Mouse (Mus musculus) yolk sac, embryonic 10.5 days (tissue): ENCODE data around the gene Mctp1.
"Not testable (repeated sequence)": the region's sequence is repeated elsewhere in the genome, so short reads cannot be mapped to it uniquely, and the experiment has no call there.

ENCODE experiments used
- DNase-seq: peaks from one replicate; pipeline ENCODE4 v3.0.0-alpha.2; 2017; ENCODE audit warnings: low spot score

The Mctp1 gene

DNA sequence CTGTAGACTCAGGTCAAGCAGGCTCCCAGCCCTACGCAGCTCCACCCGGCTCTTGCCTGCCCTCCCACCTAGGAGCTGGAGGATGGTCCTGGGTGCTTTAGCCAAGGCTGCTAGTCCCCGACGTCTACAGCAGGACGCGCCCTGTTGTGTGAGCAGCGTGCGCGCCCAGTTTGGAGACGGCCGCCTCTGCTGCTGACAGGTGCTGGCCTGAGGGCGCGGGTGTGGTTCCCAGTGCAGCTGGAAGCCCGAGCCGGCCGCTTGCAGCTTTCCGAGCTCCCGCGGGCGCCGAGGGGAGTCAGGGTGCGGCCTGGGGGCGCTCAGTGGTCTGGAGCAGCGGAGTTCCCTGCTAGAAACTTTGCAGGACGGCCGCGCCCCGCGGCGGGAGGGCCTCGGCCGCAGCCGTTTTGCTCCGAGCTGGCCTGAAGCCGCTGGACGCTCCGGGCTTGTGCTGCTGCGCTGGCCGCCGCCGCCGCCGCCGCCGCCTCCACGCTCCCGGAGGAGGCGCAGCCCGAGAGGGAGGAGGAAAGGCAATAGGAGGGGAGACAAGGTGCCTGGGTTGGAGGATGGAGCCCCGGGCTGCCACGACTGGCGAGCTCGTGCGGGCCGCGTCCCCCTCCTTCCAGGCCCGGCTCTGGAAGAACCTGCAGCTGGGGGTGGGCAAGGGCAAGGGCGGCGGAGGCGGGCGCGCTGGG, at the start of gene Mctp1:
Mctp1 (plus strand) TSS at position 564 of the 692 bp plus-strand sequence.
- peak; percentile 78 for DNase-seq

DNA sequence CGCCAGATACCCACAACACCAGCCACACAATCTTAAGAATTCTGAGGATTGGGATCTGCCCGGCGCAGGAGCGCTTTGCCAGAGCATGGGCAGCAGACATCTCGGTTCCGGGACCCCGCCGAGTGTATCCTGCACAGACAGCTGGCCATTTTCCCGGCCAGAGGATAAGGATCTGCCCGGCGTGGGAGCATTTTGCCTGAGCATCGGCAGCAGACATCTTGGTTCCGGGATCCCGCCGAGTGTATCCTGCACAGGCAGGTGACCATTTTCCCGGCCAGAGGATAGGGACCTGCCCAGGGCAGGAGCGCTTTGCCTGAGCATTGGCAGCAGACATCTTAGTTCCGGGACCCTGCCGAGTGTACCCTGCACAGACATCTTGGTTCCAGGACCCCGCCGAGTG, 38.4 kb upstream of the Mctp1 start:
- not testable (repeated sequence) for DNase-seq

DNA sequence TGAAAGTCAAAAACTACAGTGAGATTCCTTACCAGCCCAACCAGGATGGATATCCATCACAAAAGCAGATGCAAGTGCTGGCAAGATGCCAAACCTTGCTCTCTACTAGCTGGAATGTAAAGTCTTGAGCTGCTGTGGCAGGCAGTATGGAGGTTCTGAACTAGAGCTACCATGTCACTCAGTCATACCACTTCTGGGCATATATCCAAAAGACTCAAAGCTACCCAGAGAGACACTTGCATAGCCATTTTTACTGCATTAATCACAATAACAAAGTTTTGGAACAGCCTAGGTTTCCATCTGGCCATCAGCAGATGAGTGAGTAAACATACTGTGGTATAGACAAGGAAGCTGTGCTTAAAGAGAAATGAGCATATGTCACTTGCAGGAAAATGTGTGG, 25.6 kb upstream of the Mctp1 start:
- no peak for DNase-seq

DNA sequence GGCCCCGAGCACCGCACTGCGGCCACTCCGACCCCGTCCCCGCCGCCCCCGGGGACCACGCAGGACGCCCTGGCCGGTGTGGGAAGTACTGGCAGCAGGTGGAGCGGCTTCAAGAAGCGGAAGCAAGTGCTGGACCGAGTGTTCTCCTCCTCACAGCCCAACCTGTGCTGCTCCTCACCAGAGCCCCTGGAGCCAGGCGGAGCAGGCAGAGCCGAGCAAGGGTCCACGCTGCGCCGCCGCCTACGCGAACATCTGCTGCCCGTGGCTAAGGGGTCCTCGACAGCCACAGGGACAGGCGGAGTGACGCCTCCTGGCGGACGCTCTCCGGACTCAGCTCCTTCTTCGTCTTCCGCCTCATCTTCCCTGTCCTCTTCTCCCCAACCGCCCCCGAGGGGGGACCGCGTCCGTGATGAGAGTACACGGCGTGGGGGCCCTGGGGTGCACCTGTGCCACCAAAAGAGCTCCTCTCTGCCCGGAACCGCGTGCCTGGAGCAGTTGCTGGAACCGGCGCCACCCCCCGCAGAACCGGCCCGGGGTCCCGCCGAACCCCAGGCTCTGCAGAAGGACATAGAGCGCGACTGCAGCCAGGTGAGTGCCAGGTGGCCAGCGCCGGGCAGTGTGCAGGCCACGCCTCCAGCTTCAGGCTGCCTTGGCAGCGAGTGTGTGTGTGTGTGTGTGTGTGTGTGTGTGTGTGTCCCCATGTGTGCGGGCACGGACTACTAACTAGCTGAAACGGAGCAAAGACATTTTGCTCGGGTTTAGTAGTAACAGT, 515 bp downstream of the Mctp1 start:
- DNase-seq, result no peak

DNA sequence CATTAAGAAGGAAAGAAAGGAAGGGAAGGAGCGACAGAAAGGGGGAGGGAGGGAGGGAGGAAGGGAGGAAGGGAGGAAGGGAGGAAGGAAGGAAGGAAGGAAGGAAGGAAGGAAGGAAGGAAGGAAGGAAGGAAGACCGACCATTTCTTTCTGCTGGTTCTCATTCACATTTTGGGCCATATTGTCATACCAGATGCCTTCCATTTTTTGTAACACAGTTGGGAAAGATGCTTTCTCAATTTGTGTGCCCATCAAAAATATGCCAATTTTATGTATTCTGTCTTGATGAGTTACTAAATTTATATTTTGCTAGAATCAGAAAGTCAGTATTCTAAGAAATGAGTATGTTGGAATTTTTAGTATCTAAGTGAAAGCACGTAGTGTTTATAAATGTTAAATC, 4.3 kb downstream of the Mctp1 start:
- DNase-seq, result no peak

DNA sequence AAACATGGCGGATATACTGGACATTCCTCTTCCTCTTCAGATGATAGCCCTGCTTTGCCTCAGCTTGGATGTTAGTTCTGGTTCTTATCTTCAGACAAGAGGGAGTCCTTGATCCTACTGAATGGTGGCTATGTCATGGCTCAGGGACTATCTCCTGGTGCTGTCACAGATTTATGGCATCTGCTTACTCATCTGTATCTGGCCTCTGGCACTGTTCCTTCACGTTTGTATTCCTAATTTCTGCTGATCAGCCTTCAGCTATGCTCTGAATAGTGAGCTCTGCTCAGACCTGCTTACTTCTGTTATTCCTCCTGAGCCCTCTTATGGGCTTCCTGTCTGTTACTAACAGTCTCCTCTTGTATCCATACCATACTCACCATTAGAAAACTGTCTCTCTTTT, 7.6 kb downstream of the Mctp1 start:
- DNase-seq, result no peak

DNA sequence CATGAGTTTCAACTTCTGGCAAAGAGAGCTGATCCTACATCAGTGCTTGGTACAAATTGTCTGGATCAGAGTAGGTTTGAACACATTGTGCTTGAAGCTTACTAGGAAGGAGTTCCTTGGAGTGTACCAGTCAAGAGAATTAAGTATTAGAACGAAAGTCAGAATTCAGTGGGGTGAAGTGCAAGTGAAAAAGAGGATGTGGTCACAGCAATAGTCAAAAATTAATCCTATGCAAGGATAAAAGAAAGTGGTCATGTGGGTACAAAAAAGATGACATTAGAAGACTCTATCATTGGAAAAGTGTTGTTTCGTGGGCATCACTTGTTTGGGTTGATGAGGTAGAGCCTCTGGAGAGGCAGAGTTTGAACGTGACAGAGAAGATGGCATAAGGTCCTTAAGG, 8.8 kb downstream of the Mctp1 start:
- DNase-seq, result no peak

DNA sequence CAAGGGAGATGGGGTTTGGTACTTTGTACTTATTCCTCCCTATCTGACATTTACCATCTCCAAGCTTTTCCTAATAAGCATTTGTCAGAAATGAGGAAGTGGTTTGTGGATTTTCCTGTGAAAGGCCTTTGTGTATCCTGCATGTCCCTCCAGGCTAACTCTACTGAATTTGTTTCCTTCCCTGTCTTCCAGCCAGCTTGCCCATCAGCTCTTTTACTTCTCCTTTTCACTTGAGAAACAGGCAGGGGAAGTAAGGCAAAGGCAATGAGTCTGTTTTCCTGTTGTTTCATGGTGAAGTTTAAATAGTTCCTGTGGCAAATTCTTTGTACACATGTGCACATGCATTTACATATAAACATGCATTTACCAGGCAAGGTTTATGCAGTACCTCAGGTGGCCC, 11.6 kb downstream of the Mctp1 start:
- no peak for DNase-seq

DNA sequence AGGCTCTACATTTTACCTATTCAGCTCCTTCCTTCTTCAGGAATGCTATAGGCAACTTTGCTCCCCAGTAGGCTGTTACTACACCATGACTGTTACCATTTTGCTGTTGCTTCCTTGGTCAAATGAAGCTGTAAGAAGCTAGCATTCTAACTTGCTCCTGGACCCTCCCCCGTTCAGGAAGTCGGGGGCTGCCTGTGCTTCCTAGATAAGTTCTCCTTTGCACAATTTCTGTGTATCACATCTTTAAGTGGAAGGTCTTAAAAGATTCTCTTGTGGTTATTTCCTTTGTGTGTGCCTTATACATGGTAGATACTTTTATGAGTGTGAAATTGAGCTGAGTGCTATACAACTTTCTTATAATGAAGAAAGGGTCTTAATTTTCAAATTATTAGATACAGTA, 25.0 kb downstream of the Mctp1 start:
- no peak for DNase-seq

DNA sequence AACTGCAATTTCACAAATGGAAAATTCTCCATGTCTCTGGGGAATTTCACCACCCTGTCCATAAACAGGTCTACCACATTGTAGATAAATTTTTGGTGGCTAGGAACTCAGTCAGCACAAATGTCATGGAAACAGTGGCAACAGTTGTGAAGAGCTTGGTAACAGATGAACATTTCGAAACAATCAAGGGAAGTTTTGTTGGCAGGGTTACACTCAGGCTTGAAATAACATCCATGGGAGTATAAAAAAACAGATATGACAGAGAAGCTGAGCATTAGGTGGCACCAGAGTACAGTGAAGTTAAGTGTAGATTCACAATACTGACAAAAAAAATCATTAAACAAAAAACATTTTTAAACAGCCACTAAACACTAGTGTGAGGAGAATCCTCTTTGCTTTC, 26.3 kb downstream of the Mctp1 start:
- no peak for DNase-seq

DNA sequence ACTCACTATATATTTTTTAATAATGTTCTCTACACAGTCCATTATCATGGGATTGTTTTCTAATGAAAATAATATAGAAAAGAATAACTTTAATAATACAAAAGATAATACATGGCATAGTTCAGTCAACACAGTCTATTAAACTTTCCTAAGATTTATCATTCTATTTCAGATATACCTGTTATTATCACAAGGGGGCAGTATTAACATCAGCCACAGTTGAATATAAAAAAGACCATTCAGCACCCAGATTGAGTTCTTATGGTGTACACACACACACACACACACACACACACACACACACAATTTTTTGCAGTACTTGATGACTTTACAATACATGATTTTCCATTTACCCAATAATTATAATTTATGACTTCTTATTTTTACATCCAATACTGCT, 31.0 kb downstream of the Mctp1 start:
- DNase-seq, result no peak

DNA sequence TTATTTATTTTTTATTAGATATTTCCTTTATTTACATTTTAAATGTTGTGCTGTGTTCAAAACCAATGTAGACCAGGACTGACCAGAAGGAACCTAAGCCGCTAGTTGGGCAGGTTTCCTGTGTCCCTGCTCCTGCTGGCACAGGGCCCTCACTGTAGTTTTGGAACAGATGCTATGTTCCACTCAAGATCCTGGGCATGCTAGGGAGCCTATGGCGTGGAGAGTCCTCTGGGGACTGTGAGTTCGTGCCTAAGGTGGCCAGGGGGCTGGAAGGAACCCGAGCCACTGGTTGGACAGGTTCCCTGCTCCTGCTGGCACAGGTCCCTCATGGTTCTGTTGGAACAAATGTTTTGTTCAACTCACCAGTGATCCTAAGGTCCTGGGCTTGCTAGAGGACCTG, 35.8 kb downstream of the Mctp1 start:
- no peak for DNase-seq

DNA sequence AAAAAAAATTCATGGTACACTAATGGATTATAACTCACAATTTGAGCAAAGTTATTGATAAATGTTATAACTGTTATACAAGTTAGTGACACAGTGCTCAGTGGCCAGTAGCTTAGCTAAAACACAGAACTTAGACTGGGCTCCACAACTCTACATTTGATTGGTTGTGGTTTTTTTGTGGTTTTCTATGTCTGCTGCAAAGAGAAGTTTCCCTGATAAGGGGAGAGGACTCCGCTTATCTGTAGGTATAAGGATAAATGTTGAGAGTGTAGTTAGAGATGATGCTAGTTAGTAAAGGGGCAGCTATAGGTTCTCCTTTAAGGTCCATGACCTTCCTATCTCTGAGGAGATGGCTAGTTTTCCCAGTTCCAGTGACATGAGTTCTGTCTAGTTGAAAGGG, 36.7 kb downstream of the Mctp1 start:
- no peak for DNase-seq

DNA sequence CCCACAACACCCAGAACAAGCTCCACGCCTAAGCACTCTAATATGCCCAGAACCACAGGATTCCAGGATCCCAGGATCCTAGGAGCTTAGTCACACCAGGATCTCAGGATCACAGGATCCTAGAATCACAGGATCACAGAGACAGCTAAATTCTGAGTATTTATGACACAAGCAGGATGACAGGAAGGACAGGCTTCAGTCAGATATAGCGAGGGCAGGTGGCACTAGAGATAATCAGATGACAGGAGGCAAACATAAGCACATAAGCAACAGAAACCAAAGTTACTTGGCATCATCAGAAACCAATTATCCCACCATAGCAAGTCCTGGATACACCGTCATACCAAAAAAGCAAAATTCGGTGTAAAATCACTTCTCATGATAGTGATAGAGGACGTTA, 37.8 kb downstream of the Mctp1 start:
- no peak for DNase-seq

DNA sequence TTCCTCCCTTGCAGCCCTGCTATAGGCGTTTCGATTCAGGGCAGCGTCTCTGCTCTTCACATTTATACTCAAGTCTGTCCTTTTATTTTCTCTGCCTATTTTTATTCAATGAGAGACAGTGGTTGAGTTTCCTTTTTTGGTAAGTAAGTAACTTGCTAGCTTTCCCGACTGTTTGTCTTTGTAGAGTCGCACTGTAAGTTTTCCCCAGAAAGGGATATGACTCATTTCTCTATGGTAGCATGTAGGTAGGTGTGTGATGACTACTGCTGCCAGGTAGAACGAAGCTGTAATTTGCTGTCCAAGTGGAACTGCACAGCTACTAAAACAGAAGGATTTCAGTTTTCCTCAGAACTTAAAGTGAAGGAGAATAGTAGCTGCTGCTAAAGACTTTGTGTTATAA, 45.1 kb downstream of the Mctp1 start:
- DNase-seq, result no peak

DNA sequence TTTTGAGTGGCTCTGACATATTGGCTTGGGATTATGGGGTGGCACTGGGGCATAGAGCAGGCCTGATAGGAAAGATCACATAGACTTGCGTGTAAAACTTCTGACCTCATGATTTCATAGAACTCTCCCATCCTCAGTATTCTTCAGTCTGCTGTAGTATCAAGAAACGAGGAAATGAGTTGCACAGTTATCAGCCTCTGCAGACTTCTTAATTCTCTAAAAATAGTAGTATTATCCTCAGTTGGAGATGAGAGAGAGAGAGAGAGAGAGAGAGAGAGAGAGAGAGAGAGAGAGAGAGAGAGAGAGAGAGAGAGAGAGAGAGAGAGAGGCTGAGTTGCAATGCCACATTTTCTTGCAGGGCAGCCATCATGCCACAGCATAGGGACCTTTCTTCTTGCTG, 45.6 kb downstream of the Mctp1 start:
- DNase-seq, result no peak

DNA sequence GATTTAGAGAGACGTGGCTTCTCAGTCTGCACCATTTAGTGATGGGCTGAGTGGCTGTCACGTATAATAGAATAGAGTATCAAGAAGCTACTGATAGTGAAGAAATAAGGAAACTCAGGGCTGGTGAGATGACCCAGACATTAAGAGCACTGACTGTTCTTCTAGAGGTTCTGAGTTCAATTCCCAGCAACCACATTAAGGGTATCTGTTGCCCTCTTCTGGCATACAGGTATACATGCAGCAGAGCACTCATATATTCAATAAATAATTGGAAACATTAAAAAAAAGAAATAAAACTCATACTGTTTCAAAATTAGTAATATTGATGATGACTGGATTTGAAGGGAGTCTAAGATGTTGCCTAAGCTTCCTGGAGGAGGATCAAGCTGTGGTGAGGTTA, 47.6 kb downstream of the Mctp1 start:
- DNase-seq, result no peak

DNA sequence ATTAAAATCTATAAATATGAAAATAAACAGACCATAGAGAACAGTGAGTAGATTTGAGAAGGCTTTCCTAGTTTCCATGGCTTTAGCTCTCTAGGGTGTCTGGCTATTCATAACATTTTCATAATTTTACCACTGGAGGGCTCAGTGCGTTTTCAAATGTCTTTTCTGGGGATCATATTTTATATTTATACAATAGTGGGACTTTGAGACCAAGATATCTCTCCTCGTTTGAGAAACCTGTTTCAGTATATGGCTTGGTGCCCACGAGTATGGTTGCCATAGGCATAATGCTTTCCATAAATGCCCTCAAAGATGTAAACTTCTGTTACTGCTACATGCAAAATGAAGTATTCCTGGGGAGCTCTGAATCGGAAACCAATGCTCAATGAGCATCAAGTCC, 49.1 kb downstream of the Mctp1 start:
- DNase-seq, result no peak

DNA sequence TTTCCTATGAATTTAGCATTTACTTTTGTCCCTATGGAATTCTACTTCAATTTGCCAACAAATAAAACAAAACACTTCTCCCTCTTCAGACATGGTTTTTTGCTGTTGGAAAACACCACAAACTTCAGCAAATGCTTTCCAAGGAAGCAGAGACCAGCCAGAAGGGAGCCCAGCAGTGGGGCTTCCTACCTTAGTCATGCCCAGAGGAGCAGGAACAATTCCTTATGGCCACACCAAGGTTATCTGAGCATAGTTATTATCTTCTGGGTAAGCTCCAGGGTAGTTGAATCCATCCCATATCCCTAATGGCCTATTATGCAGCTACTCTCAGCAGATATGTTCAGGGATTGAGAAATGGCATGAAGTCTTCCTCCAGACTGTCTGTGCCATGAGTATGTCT, 52.1 kb downstream of the Mctp1 start:
- DNase-seq, result no peak

DNA sequence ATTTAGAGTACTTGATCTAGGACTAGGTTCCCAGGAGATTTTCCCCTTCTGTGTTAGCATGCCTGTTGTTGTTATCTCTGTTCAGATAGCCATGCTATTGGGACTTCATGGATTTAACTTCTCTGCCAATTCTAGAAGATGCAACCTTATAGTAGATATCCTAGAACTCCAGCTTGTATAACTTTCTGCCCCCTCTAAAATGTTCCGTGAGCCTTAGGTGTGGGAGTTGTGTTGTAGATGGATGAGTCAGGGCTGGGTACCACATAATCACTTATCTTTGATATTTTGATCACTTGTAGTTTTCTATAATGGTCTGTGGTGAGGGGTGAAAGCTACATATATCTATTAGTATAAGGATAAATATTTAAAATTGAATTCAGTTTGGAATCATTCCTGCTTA, 54.4 kb downstream of the Mctp1 start:
- DNase-seq, result no peak

DNA sequence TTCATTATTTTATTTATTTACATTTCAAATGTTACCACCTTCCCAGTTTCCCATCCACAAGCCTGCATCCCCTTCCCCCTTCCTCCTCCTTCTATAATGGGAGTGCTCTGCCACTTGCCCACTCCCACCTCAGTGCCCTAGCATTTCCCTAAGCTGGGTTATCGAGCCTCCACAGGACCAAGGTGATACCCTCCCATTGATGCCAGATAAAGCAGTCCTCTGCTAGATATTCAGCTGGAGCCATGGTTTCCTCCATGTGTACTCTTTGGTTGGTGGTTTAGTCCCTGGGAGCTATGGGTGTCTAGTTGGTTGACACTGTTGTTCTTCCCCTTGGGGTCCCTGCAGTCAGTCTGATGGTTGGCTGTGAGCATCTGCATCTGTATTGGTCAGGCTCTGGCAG, 61.7 kb downstream of the Mctp1 start:
- DNase-seq, result no peak

DNA sequence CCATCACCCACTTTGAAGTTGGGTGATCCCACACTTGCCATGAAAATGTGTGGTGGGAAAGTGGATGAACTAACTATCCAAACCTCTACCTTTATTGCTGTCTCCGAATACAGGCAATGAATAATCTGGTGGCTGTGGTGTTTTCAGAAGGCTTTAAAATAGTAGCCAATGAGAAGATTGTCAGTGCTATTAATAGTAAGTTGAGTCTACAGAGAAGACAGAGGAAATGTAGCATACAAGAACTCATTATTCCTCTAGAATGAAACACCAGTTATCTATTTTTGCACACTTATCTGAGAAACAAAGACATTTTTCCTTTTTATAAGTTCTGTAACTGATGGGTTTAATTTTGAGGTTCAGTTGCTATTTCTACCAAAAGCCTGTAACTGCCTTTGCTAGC, 63.2 kb downstream of the Mctp1 start:
- DNase-seq, result no peak

DNA sequence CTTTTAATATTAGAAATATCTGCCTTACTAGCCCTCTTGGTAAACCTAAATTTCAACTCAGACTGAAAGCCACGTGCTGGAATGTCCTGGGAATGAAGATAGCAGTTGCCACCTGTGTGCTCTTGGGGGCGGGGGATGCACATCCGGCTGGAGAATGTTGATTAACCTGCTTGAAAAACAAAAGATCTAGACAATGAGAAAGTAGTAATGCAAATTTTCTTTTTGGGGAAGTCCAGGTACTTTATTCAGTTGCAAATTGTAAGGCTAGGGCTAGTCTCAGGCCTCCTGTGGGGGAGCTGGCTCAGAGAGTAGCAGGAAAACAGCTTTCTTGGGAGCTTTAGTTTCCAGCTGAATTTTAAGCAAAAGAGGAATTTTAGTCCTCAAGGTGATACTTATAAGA, 67.2 kb downstream of the Mctp1 start:
- DNase-seq, result not testable (repeated sequence)

DNA sequence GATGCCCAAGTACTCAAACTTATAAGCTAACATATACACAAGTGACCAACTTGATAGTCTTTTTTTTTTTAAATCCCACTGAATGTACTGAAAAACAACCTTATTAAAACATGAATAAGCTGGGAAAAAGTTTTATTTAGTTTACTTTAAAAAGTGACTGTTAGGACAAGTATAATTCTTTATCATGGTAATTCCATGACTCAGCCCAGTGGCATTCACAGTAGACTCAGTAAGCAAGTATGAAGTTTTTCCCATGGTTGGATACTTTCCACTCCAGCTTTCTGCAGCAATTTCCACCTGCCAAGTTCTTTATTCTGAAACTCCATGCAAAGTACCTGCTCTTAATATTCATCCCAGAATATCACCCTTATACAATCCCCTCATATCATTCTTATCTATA, 97.3 kb downstream of the Mctp1 start:
- DNase-seq, result no peak
